Mouse (Mus musculus) intestine, postnatal 0 days (tissue): ENCODE results near the gene Actn4. TPM values are rescaled to one million over a fixed set of nuclear protein-coding genes. Genes with fewer than 3 reads are reported as not detected.
"Not testable (repeated sequence)": the region's sequence is repeated elsewhere in the genome, so short reads cannot be mapped to it uniquely, and the experiment has no call there.

Experiments
- ATAC-seq: fragments of 200-750 bp; cut with Nextera tagmentation; 2 replicates; pipeline ENCODE4 v1.8.0; 2017; ENCODE audit warnings: mild to moderate bottlenecking, moderate TSS enrichment, moderate library complexity
- H3K27ac ChIP-seq: fragments of 300-500 bp; sonication (generic); 2 replicates; pipeline ENCODE4 v1.5.1; 2014; ENCODE audit warnings: mild to moderate bottlenecking, low read depth, low read length, moderate library complexity
- H3K27me3 ChIP-seq: fragments of 300-500 bp; sonication (generic); replicated peaks from 2 replicates; pipeline ENCODE4 v1.6.1; 2014; ENCODE audit warnings: low read length, mixed read lengths; ENCODE audit not compliant: control insufficient read depth, insufficient read depth
- H3K36me3 ChIP-seq: fragments of 300-500 bp; sonication (generic); 2 replicates; pipeline ENCODE4 v1.6.1; 2014; ENCODE audit warnings: mild to moderate bottlenecking, moderate library complexity; ENCODE audit not compliant: control insufficient read depth, insufficient read depth
- H3K4me1 ChIP-seq: fragments of 300-500 bp; sonication (generic); replicated peaks from 2 replicates; pipeline ENCODE4 v1.6.1; 2014; ENCODE audit warnings: antibody characterized with exemption, low read length, mixed read lengths; ENCODE audit not compliant: control insufficient read depth, insufficient read depth
- H3K4me2 ChIP-seq: fragments of 300-500 bp; sonication (generic); replicated peaks from 2 replicates; pipeline ENCODE4 v1.6.1; 2014; ENCODE audit warnings: low read depth, mild to moderate bottlenecking, moderate library complexity
- H3K4me3 ChIP-seq: fragments of 300-500 bp; sonication (generic); 2 replicates; pipeline ENCODE4 v1.5.1; 2014; ENCODE audit warnings: low read depth, low read length
- H3K9ac ChIP-seq: fragments of 300-500 bp; sonication (generic); 2 replicates; pipeline ENCODE4 v1.6.1; 2014; ENCODE audit warnings: mild to moderate bottlenecking, low read depth, low read length
- H3K9me3 ChIP-seq: fragments of 300-500 bp; sonication (generic); 2 replicates; pipeline ENCODE4 v1.6.1; 2016; ENCODE audit warnings: mixed run types; ENCODE audit not compliant: control insufficient read depth
- CTCF ChIP-seq: sonication (generic); IDR thresholded peaks from 2 replicates; pipeline ENCODE4 v1.5.1; 2016; ENCODE audit warnings: low read depth, mild to moderate bottlenecking, control low read depth, antibody characterized with exemption, moderate library complexity
- WGBS: fragments of 180-500 bp; shearing (Covaris S2); extraction: QIAGEN DNeasy Blood & Tissue Kit; methylation state at CpG from one replicate; pipeline ENCODE4 v1.1.7; 2014; 5-methylcytosine and 5-hydroxymethylcytosine counted together
- polyA plus RNA-seq: library from polyadenylated mRNA; unstranded; fragments of >200 nt; fragmentation: Nextera tagmentation; extraction: Ambion mirVana; gene quantifications from 2 replicates; pipeline ENCODE4 v1.2.1, GENCODE M21; 2015

The Actn4 gene
- polyA plus RNA-seq, 1 experiment from 2014 or later, result 293 TPM

- Histone ChIP-seq H3K27me3 (no peaks in the 10 kb centered on the region), H3K4me1 (0 out of 2 replicates have a peak, but pooled peaks cover 6% of the 10 kb centered on the region), H3K36me3 (peaks cover 32% of the 10 kb centered on the region), H3K4me2 (no peak overlapping the region), H3K9me3 (no peaks in the 10 kb centered on the region), H3K27ac (peak overlapping the region; percentile 95), H3K4me3 (no peak overlapping the region), H3K9ac (0 out of 2 replicates have a peak overlapping the region, but pooled peaks have one; percentile 17)
- ATAC-seq, result no peak
- TF ChIP-seq CTCF, result no peak
- 50% methylated on average over 6 of the region's 6 CpGs for WGBS
Observed at GRCm38 (mm10) chr7:28971770-28972269, 9.7 kb upstream of the Actn4 start.

DNA sequence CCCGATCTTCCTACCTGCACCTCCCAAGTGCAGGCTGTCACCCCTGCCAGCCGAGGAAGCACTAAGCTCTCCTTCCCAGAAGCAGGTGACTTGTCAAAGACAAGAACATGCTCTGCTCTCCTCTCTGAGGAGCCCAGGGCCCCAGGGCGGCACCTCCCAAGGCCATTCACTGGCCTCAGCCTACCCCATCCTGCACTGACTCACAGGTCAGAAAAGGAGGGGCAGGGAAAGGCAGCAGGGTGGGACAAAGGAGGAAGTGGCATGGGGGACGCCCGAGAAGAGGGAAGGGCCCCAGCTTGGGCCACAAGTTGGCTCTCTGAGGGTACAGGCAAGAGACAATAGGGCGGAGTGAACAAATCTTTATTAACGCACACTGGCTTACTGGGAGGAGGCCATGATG, 8.9 kb upstream of the Actn4 start:
- no peaks in the 10 kb centered on the region for H3K27me3 ChIP-seq
- TF ChIP-seq CTCF, result no peak
- H3K9me3 ChIP-seq, result no peaks in the 10 kb centered on the region
- 41% methylated on average over 7 of the region's 7 CpGs for WGBS
- 0 out of 2 replicates have a peak, but pooled peaks cover 6% of the 10 kb centered on the region for H3K4me1 ChIP-seq
- peak; percentile 53 for ATAC-seq
- peak overlapping the region; percentile 95 for H3K27ac ChIP-seq
- peak overlapping the region; percentile 52 for H3K4me2 ChIP-seq
- peak overlapping the region; percentile 40 for H3K9ac ChIP-seq
- H3K4me3 ChIP-seq, result no peak overlapping the region
- H3K36me3 ChIP-seq, result peaks cover 25% of the 10 kb centered on the region; the same call in 1 of the 2 replicates

- H3K9me3 ChIP-seq, result no peaks in the 10 kb centered on the region
- H3K27me3 ChIP-seq, result no peaks in the 10 kb centered on the region
- peak; percentile 92 for ATAC-seq
- peaks cover 24% of the 10 kb centered on the region; the same call in 1 of the 2 replicates for H3K36me3 ChIP-seq
- 0 out of 2 replicates have a peak, but pooled peaks cover 6% of the 10 kb centered on the region for H3K4me1 ChIP-seq
- H3K4me2 ChIP-seq, result peak overlapping the region; percentile 38; the same call in 1 of the 2 replicates
- TF ChIP-seq CTCF, result no peak
- WGBS, result 31% methylated on average over 12 of the region's 12 CpGs
- H3K27ac ChIP-seq, result peak overlapping the region; percentile 95
- no peak overlapping the region for H3K9ac ChIP-seq
- H3K4me3 ChIP-seq, result no peak overlapping the region
Observed at GRCm38 (mm10) chr7:28969672-28970394, 7.7 kb upstream of the Actn4 start.

GRCm38 (mm10) chr7:28969271-28969670, 7.1 kb upstream of the Actn4 start:
- H3K9me3 ChIP-seq, result no peaks in the 10 kb centered on the region
- H3K27me3 ChIP-seq, result no peaks in the 10 kb centered on the region
- TF ChIP-seq CTCF, result no peak
- no peak overlapping the region for H3K9ac ChIP-seq
- peak overlapping the region; percentile 95 for H3K27ac ChIP-seq
- ATAC-seq, result no peak
- 88% methylated on average over 1 of the region's 1 CpGs for WGBS
- 0 out of 2 replicates have a peak, but pooled peaks cover 6% of the 10 kb centered on the region for H3K4me1 ChIP-seq
- peak overlapping the region; percentile 38; the same call in 1 of the 2 replicates for H3K4me2 ChIP-seq
- no peak overlapping the region for H3K4me3 ChIP-seq
- peaks cover 18% of the 10 kb centered on the region; the same call in 1 of the 2 replicates for H3K36me3 ChIP-seq

GRCm38 (mm10) chr7:28968120-28968519, 6.0 kb upstream of the Actn4 start:
- H3K36me3 ChIP-seq, H3K27ac ChIP-seq, H3K9ac ChIP-seq, H3K4me2 ChIP-seq, H3K4me1 ChIP-seq, ATAC-seq, H3K9me3 ChIP-seq, H3K27me3 ChIP-seq, H3K4me3 ChIP-seq: not testable (repeated sequence)
- WGBS, result 88% methylated on average over 8 of the region's 8 CpGs

GRCm38 (mm10) chr7:28966751-28967505, 4.8 kb upstream of the Actn4 start:
- Histone ChIP-seq H3K4me2 (no peak overlapping the region), H3K36me3 (0 out of 2 replicates have a peak, but pooled peaks cover 7% of the 10 kb centered on the region), H3K27me3 (no peaks in the 10 kb centered on the region), H3K4me3 (no peak overlapping the region), H3K4me1 (0 out of 2 replicates have a peak, but pooled peaks cover 3% of the 10 kb centered on the region), H3K9ac (no peak overlapping the region), H3K9me3 (no peaks in the 10 kb centered on the region), H3K27ac (no peak overlapping the region)
- no peak for ATAC-seq
- no peak for TF ChIP-seq CTCF
- 75% methylated on average over 4 of the region's 4 CpGs for WGBS
